Mouse (Mus musculus) liver, adult 2 months (tissue): ENCODE results near the gene Dtx2. TPM values are rescaled to one million over a fixed set of nuclear protein-coding genes. Genes with fewer than 3 reads are reported as not detected.

Experiments
- DNase-seq: peaks from one replicate; pipeline ENCODE4 v3.0.0-alpha.2; 2011; ENCODE audit warnings: low read depth, low spot score; ENCODE audit errors: extremely low read depth
- H3K27ac ChIP-seq: fragments of 200-500 bp; replicated peaks from 2 replicates; pipeline ENCODE4 v1.5.1; 2012; ENCODE audit warnings: low read depth, mild to moderate bottlenecking, control low read depth, inconsistent platforms, low read length; ENCODE audit not compliant: insufficient read depth
- H3K27me3 ChIP-seq: fragments of 200-500 bp; 2 replicates; pipeline ENCODE4 v1.6.1; 2012; ENCODE audit warnings: mild to moderate bottlenecking, moderate library complexity, low read length, inconsistent platforms; ENCODE audit not compliant: control insufficient read depth, insufficient read depth
- H3K36me3 ChIP-seq: fragments of 200-500 bp; 2 replicates; pipeline ENCODE4 v1.6.1; 2012; ENCODE audit warnings: low read length, inconsistent platforms; ENCODE audit not compliant: control insufficient read depth, insufficient read depth
- H3K4me1 ChIP-seq: fragments of 200-500 bp; 2 replicates; pipeline ENCODE4 v1.6.1; 2011; ENCODE audit warnings: low read length; ENCODE audit not compliant: control insufficient read depth, insufficient read depth
- H3K4me3 ChIP-seq: fragments of 200-500 bp; 2 replicates; pipeline ENCODE4 v1.5.1; 2011; ENCODE audit warnings: low read depth, mild to moderate bottlenecking, control low read depth, low read length, moderate library complexity; ENCODE audit not compliant: insufficient read depth
- H3K79me2 ChIP-seq: fragments of 200-500 bp; 2 replicates; pipeline ENCODE4 v1.6.1; 2012; ENCODE audit warnings: inconsistent platforms, mild to moderate bottlenecking, low read length, moderate library complexity; ENCODE audit not compliant: control insufficient read depth, insufficient read depth
- H3K9ac ChIP-seq: fragments of 200-500 bp; 2 replicates; pipeline ENCODE4 v1.6.1; 2012; ENCODE audit warnings: low read depth, mild to moderate bottlenecking, control low read depth, inconsistent platforms, low read length
- CTCF ChIP-seq: fragments of 200-500 bp; IDR thresholded peaks from 2 replicates; pipeline ENCODE4 v1.5.1; 2011; ENCODE audit warnings: low read depth, low read length, control low read depth
- POLR2A ChIP-seq: fragments of 200-500 bp; IDR thresholded peaks from 2 replicates; pipeline ENCODE4 v1.6.1; 2011; ENCODE audit warnings: low read length, control low read depth; ENCODE audit not compliant: insufficient read depth; ENCODE audit errors: extremely low read depth
- WGBS: fragments of 180-500 bp; shearing (Covaris S2); methylation state at CpG from one replicate; pipeline ENCODE4 v1.1.7; 2018; 5-methylcytosine and 5-hydroxymethylcytosine counted together
- polyA plus RNA-seq: library from polyadenylated mRNA; depleted of rRNA; stranded (reverse); fragments of >200 nt; gene quantifications from 2 replicates; pipeline ENCODE4 v1.2.3, GENCODE M21; 2012; rRNA removed
- total RNA-seq: library from RNA; depleted of rRNA; stranded (reverse); fragments of >200 nt; gene quantifications from 2 replicates; pipeline ENCODE4 v1.2.3, GENCODE M21; 2014; rRNA removed

Gene Dtx2
- total RNA-seq, result 1.0 and 1.9 TPM in 2 replicates
- polyA plus RNA-seq, result 4.3 and 7.1 TPM in 2 replicates

DNA sequence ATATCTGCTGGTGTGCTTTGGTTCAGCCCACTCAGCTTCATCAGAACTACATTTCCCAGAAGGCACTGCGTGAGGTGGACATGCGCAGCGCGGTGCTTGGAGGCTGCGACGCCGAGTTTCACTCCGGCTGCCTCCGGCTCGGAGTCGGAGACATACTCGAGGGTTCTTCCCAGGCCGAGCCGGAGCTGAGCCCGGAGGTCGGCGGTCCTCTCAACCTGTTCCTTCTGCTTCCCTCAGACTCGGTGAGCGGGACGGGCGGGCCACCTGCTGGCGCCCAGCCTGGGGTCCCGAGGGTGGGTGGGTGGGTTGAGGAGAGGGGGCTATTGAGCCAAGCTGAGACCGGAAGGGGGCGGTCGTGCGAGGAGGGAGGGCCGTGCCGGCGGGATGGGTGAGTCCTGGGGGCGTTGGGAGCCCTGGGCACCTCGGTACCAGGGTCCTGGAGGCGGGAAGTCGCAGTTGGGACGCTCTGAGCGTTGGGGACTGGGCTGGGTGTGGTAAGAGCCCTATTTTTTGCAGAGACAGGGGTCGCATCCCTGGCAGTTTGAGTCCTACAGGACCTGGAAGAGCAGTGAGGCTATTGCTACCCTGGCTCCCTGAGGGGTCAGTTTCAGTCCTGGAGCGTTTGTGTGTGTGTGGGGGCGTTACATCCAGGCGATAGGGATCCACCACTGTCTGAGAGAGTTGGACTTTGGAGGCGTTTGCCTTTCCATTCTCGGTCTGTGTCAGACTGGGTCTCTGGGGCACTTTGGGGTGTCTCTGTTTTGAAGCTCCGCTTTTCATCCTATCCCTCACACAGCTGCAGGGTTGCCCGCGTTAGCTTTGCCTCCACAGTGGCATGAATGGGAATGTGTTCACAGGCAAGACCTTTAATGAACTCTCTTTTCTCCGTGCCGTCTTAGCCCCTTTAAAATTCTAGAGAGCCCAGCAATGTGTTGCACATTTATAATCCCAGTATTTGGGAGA is at the start of gene Dtx2:
Gene Dtx2 (plus strand): TSS at position 76 of the 963 bp plus-strand sequence.
- Histone ChIP-seq H3K27ac (no peak within 1 kb of the TSS; the same call in 1 of the 2 replicates), H3K36me3 (0 out of 2 replicates have a peak, but pooled peaks cover 3% of the 10 kb centered on the region), H3K9ac (peak within 1 kb of the TSS; percentile 83), H3K27me3 (no peaks in the 10 kb centered on the region), H3K4me1 (peaks cover 7% of the 10 kb centered on the region; the same call in 1 of the 2 replicates), H3K4me3 (peak within 1 kb of the TSS; percentile 79), H3K79me2 (no peaks in the 10 kb centered on the region)
- WGBS, result 1% methylated on average over 47 of the region's 47 CpGs
- DNase-seq, result peak; percentile 79
- TF ChIP-seq CTCF (peak; percentile 18; the same call in 1 of the 2 replicates), POLR2A (peak; percentile 90)

DNA sequence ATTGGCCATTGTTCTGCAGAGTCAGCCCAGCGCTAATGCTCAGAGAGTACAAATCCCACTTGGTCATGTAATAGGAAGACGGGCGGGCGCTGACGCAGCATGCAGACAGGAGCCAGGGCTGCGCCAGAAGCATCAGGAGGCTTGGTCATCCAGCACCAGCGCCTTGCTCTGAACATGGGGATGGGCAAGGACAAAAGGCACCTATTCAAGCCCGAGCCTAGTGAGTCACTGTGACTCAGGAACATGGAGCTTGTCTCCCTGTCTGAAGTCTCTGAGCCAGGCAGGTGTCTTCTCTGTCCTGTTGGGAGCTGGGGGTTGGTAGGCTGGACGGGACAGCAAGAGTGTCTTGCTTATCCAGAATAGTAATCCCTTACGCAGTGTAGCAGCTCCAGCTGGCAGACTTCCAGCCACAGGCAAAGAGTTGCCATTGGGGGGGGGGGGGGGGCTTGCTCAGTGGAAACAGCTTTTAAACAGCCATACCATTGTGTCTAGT is 48.6 kb upstream of the Dtx2 start:
- TF ChIP-seq POLR2A, result no peak
- TF ChIP-seq CTCF, result no peak
- Histone ChIP-seq H3K27ac (no peak overlapping the region), H3K79me2 (no peaks in the 10 kb centered on the region), H3K4me1 (no peaks in the 10 kb centered on the region), H3K9ac (no peak overlapping the region), H3K4me3 (no peak overlapping the region), H3K27me3 (no peaks in the 10 kb centered on the region), H3K36me3 (no peaks in the 10 kb centered on the region)
- DNase-seq, result no peak
- 73% methylated on average over 10 of the region's 10 CpGs for WGBS

DNA sequence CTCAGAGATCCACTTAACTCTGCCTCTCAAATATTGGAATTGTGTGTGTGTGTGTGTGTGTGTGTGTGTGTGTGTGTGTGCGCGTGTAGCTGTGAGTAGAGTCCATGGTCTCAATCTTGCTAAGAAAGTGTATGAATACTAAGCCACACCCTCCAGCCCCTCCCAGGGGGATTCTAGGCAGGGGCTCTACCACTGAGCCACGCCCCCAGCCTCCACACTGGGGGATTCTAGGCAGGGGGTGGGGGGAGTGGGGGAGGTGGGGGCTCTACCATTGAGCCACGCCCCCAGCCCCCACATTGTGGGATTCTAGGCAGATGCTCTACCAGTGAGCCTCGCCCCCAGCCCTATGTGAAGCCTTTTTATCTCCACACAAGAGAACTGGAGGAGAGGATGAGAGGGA is 48.0 kb upstream of the Dtx2 start:
- Histone ChIP-seq H3K4me3 (no peak overlapping the region), H3K27me3 (no peaks in the 10 kb centered on the region), H3K79me2 (no peaks in the 10 kb centered on the region), H3K27ac (no peak overlapping the region), H3K36me3 (no peaks in the 10 kb centered on the region), H3K4me1 (no peaks in the 10 kb centered on the region), H3K9ac (no peak overlapping the region)
- WGBS, result 96% methylated on average over 5 of the region's 5 CpGs
- TF ChIP-seq CTCF, result no peak
- TF ChIP-seq POLR2A, result no peak
- DNase-seq, result no peak

DNA sequence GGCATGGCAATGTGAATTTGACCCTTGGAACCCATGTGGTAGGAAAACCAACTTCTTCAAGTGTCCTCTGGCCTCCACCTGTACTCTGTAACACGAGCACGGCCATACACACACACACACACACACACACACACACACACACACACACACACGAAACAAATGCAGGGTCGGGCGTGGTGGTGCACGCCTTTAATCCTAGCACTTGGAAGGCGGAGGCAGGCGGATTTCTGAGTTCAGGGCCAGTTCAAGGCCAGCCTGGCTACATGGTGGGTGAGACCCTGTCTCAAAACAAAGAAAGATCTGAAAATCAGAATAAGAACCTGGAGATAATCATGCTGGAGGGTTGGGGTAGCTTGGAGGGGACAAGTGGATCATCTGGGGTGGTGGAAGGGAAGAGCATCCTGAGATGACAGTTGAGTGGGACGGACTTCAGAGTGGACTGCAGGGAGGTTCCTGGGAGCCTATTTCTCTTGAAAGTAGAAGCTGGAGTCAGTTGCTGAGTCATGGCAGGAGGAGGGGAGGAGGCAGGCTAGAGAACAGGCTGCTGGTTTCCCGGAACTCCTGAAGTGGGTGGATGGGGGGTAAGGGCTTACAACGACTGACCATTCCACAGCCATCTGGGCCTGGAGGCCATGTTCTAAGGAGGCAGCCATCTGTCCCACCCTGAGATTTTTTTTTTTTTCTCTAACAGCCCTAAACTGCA is 43.7 kb upstream of the Dtx2 start:
- no peak for TF ChIP-seq POLR2A
- no peak for TF ChIP-seq CTCF
- WGBS, result 88% methylated on average over 11 of the region's 11 CpGs
- H3K27me3 ChIP-seq, result no peaks in the 10 kb centered on the region
- H3K36me3 ChIP-seq, result no peaks in the 10 kb centered on the region
- H3K9ac ChIP-seq, result no peak overlapping the region
- no peak for DNase-seq
- H3K4me1 ChIP-seq, result no peaks in the 10 kb centered on the region
- no peaks in the 10 kb centered on the region for H3K79me2 ChIP-seq
- H3K27ac ChIP-seq, result no peak overlapping the region
- H3K4me3 ChIP-seq, result no peak overlapping the region

DNA sequence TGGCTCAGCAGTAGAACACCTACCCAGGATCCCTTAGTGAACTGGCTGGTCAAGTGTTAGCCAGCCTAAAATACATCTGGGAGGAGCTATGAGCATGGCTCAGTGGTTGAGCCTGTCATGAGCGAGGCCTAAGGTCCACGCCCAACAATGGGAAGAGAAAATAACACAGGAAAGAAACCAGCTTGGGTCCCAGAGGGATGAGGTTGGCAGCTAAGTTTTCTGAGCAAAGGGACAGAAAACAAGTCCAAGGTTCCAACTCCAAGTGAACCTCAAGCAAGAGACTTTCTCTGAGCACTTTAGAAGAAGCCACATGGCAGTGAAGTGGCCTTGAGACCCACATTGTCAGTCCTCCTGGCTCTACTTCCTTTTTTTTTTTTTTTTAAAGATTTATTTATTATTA is 42.9 kb upstream of the Dtx2 start:
- no peak for DNase-seq
- TF ChIP-seq CTCF, result no peak
- no peak for TF ChIP-seq POLR2A
- Histone ChIP-seq H3K79me2 (no peaks in the 10 kb centered on the region), H3K27me3 (no peaks in the 10 kb centered on the region), H3K36me3 (no peaks in the 10 kb centered on the region), H3K27ac (no peak overlapping the region), H3K9ac (no peak overlapping the region), H3K4me1 (no peaks in the 10 kb centered on the region), H3K4me3 (no peak overlapping the region)
- WGBS, result 94% methylated on average over 2 of the region's 2 CpGs

DNA sequence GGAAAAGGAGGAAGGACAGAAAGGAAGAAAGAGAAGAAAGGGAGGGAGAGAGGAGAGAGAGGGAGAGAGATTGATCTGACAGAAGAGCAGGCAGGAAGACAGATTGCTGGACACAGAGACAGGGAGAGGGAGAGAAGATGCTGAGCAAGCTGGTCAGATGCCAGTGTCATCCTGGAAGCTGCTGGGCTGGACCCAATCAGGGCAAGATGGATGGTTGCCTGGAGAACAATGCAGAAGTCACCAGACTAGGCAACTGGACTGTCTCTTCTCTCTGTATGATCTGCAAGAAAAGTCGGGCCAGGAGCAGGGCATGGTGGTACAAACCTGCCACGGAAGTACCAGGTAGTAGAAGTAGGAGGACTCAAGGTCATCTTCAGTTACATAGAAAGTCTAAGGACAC is 41.8 kb upstream of the Dtx2 start:
- no peak overlapping the region for H3K27ac ChIP-seq

More for the DNA sequence above, 41.8 kb upstream of the Dtx2 start:
- WGBS, result 90% methylated on average over 2 of the region's 2 CpGs
- Histone ChIP-seq H3K36me3 (no peaks in the 10 kb centered on the region), H3K4me3 (no peak overlapping the region), H3K27me3 (no peaks in the 10 kb centered on the region), H3K9ac (no peak overlapping the region), H3K4me1 (no peaks in the 10 kb centered on the region; the same call in 1 of the 2 replicates), H3K79me2 (no peaks in the 10 kb centered on the region)
- TF ChIP-seq CTCF (no peak), POLR2A (no peak)
- DNase-seq, result no peak
